Mouse (Mus musculus) limb, embryonic 14.5 days (tissue): ENCODE measurements around the gene Fam198a. TPM values are rescaled to one million over a fixed set of nuclear protein-coding genes. Genes with fewer than 3 reads are reported as not detected.

ENCODE experiments used
- ATAC-seq: fragments of 200-750 bp; cut with Nextera tagmentation; 2 replicates; pipeline ENCODE4 v1.8.0; 2017; ENCODE audit warnings: low read depth, moderate number of reproducible peaks, moderate TSS enrichment; ENCODE audit not compliant: low FRiP score
- DNase-seq: peaks from one replicate; pipeline ENCODE4 v3.0.0-alpha.2; 2015; ENCODE audit warnings: low spot score
- H3K27ac ChIP-seq: fragments of 300-500 bp; sonication (generic); replicated peaks from 2 replicates; pipeline ENCODE4 v1.5.1; 2014; ENCODE audit warnings: low read depth, mild to moderate bottlenecking, low read length, moderate library complexity, mixed read lengths
- H3K27me3 ChIP-seq: fragments of 300-500 bp; sonication (generic); 2 replicates; pipeline ENCODE4 v1.6.1; 2014; ENCODE audit warnings: low read length, mixed read lengths; ENCODE audit not compliant: control insufficient read depth, insufficient read depth
- H3K36me3 ChIP-seq: fragments of 300-500 bp; sonication (generic); 2 replicates; pipeline ENCODE4 v1.6.1; 2014; ENCODE audit warnings: mild to moderate bottlenecking, low read length, moderate library complexity, mixed read lengths; ENCODE audit not compliant: control insufficient read depth, insufficient read depth
- H3K4me1 ChIP-seq: fragments of 300-500 bp; sonication (generic); 2 replicates; pipeline ENCODE4 v1.6.1; 2014; ENCODE audit warnings: antibody characterized with exemption, low read length, mixed read lengths; ENCODE audit not compliant: control insufficient read depth, insufficient read depth
- H3K4me2 ChIP-seq: fragments of 300-500 bp; sonication (generic); replicated peaks from 2 replicates; pipeline ENCODE4 v1.6.1; 2014; ENCODE audit warnings: low read depth, mild to moderate bottlenecking, low read length, moderate library complexity; ENCODE audit not compliant: severe bottlenecking
- H3K4me3 ChIP-seq: fragments of 300-500 bp; sonication (generic); replicated peaks from 2 replicates; pipeline ENCODE4 v1.5.1; 2014; ENCODE audit warnings: low read length
- H3K9ac ChIP-seq: fragments of 300-500 bp; sonication (generic); 2 replicates; pipeline ENCODE4 v1.6.1; 2014; ENCODE audit warnings: mild to moderate bottlenecking, low read depth, low read length, moderate library complexity; ENCODE audit not compliant: severe bottlenecking
- H3K9me3 ChIP-seq: fragments of 300-500 bp; sonication (generic); 2 replicates; pipeline ENCODE4 v1.6.1; 2016; ENCODE audit warnings: low read length; ENCODE audit not compliant: control insufficient read depth
- POLR2A ChIP-seq: fragments of 200-500 bp; IDR thresholded peaks from 2 replicates; pipeline ENCODE4 v1.8.0; 2012; ENCODE audit warnings: inconsistent platforms, mild to moderate bottlenecking, moderate library complexity, borderline replicate concordance; ENCODE audit not compliant: insufficient read depth, insufficient read length; ENCODE audit errors: extremely low read depth
- WGBS: fragments of 180-500 bp; shearing (Covaris S2); extraction: QIAGEN DNeasy Blood & Tissue Kit; methylation state at CpG from one replicate; pipeline ENCODE4 v1.1.7; 2014; 5-methylcytosine and 5-hydroxymethylcytosine counted together
- polyA plus RNA-seq, 2 experiments: library from polyadenylated mRNA; depleted of rRNA in 1 of 2; stranded (reverse) in 1 of 2; unstranded in 1 of 2; fragments of >200 nt; fragmentation: Nextera tagmentation in 1 of 2; extraction: Ambion mirVana in 1 of 2; gene quantifications; 2 replicates each; pipeline versions ENCODE4 v1.2.1 to v1.2.3; 2012 to 2014

Gene Fam198a
- polyA plus RNA-seq, 2 experiments, result 6.4 to 8.7 TPM

GRCm38 (mm10) chr9:121951114-121951423 lies 281 bp downstream of the Fam198a start:
- no peaks in the 10 kb centered on the region for H3K27me3 ChIP-seq
- peak overlapping the region; percentile 52 for H3K9ac ChIP-seq
- 23% methylated on average over 4 of the region's 4 CpGs for WGBS
- TF ChIP-seq POLR2A, result no peak
- peak overlapping the region; percentile 62 for H3K4me2 ChIP-seq
- no peaks in the 10 kb centered on the region for H3K9me3 ChIP-seq
- peaks cover 19% of the 10 kb centered on the region for H3K4me1 ChIP-seq
- H3K27ac ChIP-seq, result peak overlapping the region; percentile 82
- peak overlapping the region; percentile 42 for H3K4me3 ChIP-seq
- 0 out of 2 replicates have a peak, but pooled peaks have one; percentile 28 for ATAC-seq
- DNase-seq, result no peak
- H3K36me3 ChIP-seq, result no peaks in the 10 kb centered on the region

- 0 out of 2 replicates have a peak overlapping the region, but pooled peaks have one; percentile 62 for H3K4me2 ChIP-seq
- no peaks in the 10 kb centered on the region for H3K27me3 ChIP-seq
- H3K9me3 ChIP-seq, result no peaks in the 10 kb centered on the region
- DNase-seq (no peak), ATAC-seq (no peak)
- H3K36me3 ChIP-seq, result no peaks in the 10 kb centered on the region
- H3K4me3 ChIP-seq, result no peak overlapping the region
- H3K27ac ChIP-seq, result 0 out of 2 replicates have a peak overlapping the region, but pooled peaks have one; percentile 5
- H3K9ac ChIP-seq, result no peak overlapping the region
- WGBS, result 82% methylated on average over 6 of the region's 6 CpGs
- no peak for TF ChIP-seq POLR2A
- H3K4me1 ChIP-seq, result peaks cover 19% of the 10 kb centered on the region
Observed at GRCm38 (mm10) chr9:121952596-121952995, 1.8 kb downstream of the Fam198a start.

- H3K36me3 ChIP-seq, result no peaks in the 10 kb centered on the region
- H3K4me1 ChIP-seq, result no peaks in the 10 kb centered on the region
- H3K4me2 ChIP-seq, result no peak overlapping the region
- 24% methylated on average over 7 of the region's 7 CpGs for WGBS
- ATAC-seq, result no peak
- H3K9me3 ChIP-seq, result no peaks in the 10 kb centered on the region
- DNase-seq, result no peak
- H3K27me3 ChIP-seq, result no peaks in the 10 kb centered on the region
- H3K4me3 ChIP-seq, result no peak overlapping the region
- H3K9ac ChIP-seq, result no peak overlapping the region
- TF ChIP-seq POLR2A, result no peak
- peak overlapping the region; percentile 5; the same call in 1 of the 2 replicates for H3K27ac ChIP-seq
Observed at GRCm38 (mm10) chr9:121959966-121960635, 9.3 kb downstream of the Fam198a start.

- ATAC-seq (no peak), DNase-seq (no peak)
- TF ChIP-seq POLR2A, result no peak
- H3K36me3 ChIP-seq, result no peaks in the 10 kb centered on the region
- 86% methylated on average over 7 of the region's 7 CpGs for WGBS
- no peak overlapping the region for H3K27ac ChIP-seq
- no peak overlapping the region for H3K9ac ChIP-seq
- no peak overlapping the region for H3K4me2 ChIP-seq
- no peaks in the 10 kb centered on the region for H3K9me3 ChIP-seq
- H3K27me3 ChIP-seq, result no peaks in the 10 kb centered on the region
- no peak overlapping the region for H3K4me3 ChIP-seq
- peaks cover under 1% of the 10 kb centered on the region; the same call in 1 of the 2 replicates for H3K4me1 ChIP-seq
Observed at GRCm38 (mm10) chr9:121964941-121965340, 14.2 kb downstream of the Fam198a start.

- no peaks in the 10 kb centered on the region for H3K36me3 ChIP-seq
- no peak overlapping the region for H3K27ac ChIP-seq
- 73% methylated on average over 5 of the region's 5 CpGs for WGBS
- no peaks in the 10 kb centered on the region for H3K27me3 ChIP-seq
- no peaks in the 10 kb centered on the region for H3K9me3 ChIP-seq
- H3K9ac ChIP-seq, result no peak overlapping the region
- H3K4me2 ChIP-seq, result no peak overlapping the region
- TF ChIP-seq POLR2A, result no peak
- no peak overlapping the region for H3K4me3 ChIP-seq
- no peak for DNase-seq
- ATAC-seq, result no peak
- peaks cover 13% of the 10 kb centered on the region for H3K4me1 ChIP-seq
Observed at GRCm38 (mm10) chr9:121968258-121968657, 17.5 kb downstream of the Fam198a start.

- no peaks in the 10 kb centered on the region for H3K27me3 ChIP-seq
- H3K4me2 ChIP-seq, result no peak overlapping the region
- H3K9ac ChIP-seq, result no peak overlapping the region
- peak; percentile 62 for DNase-seq
- ATAC-seq, result peak; percentile 70
- H3K9me3 ChIP-seq, result no peaks in the 10 kb centered on the region
- no peak for TF ChIP-seq POLR2A
- no peaks in the 10 kb centered on the region for H3K36me3 ChIP-seq
- peaks cover 17% of the 10 kb centered on the region for H3K4me1 ChIP-seq
- H3K4me3 ChIP-seq, result no peak overlapping the region
- WGBS, result 39% methylated on average over 5 of the region's 5 CpGs
- H3K27ac ChIP-seq, result peak overlapping the region; percentile 76
Observed at GRCm38 (mm10) chr9:121969841-121970381, 19.1 kb downstream of the Fam198a start.
